Mouse (Mus musculus) limb, embryonic 11.5 days (tissue): ENCODE measurements around the gene Zyg11a. TPM values are rescaled to one million over a fixed set of nuclear protein-coding genes. Genes with fewer than 3 reads are reported as not detected.

Experiments used
- ATAC-seq: fragments of 200-750 bp; cut with Nextera tagmentation; 2 replicates; pipeline ENCODE4 v1.8.0; 2017; ENCODE audit warnings: low read depth; ENCODE audit not compliant: insufficient number of reproducible peaks, low FRiP score, low TSS enrichment
- DNase-seq: peaks from one replicate; pipeline ENCODE4 v3.0.0-alpha.2; 2015; ENCODE audit warnings: low spot score
- H3K27ac ChIP-seq: fragments of 300-500 bp; sonication (generic); replicated peaks from 2 replicates; pipeline ENCODE4 v1.5.1; 2014; ENCODE audit warnings: low read depth, mild to moderate bottlenecking, low read length
- H3K27me3 ChIP-seq: fragments of 300-500 bp; sonication (generic); 2 replicates; pipeline ENCODE4 v1.6.1; 2014; ENCODE audit warnings: mild to moderate bottlenecking, low read length, mixed read lengths; ENCODE audit not compliant: control insufficient read depth, insufficient read depth
- H3K36me3 ChIP-seq: fragments of 300-500 bp; sonication (generic); 2 replicates; pipeline ENCODE4 v1.6.1; 2014; ENCODE audit warnings: mild to moderate bottlenecking, low read length, moderate library complexity, mixed read lengths; ENCODE audit not compliant: control insufficient read depth, insufficient read depth
- H3K4me1 ChIP-seq: fragments of 300-500 bp; sonication (generic); 2 replicates; pipeline ENCODE4 v1.6.1; 2014; ENCODE audit warnings: low read length, mixed read lengths; ENCODE audit not compliant: control insufficient read depth, insufficient read depth
- H3K4me2 ChIP-seq: fragments of 300-500 bp; sonication (generic); 2 replicates; pipeline ENCODE4 v1.6.1; 2014; ENCODE audit warnings: low read depth, mild to moderate bottlenecking, moderate library complexity; ENCODE audit not compliant: severe bottlenecking
- H3K4me3 ChIP-seq: fragments of 300-500 bp; sonication (generic); 2 replicates; pipeline ENCODE4 v1.5.1; 2014; ENCODE audit warnings: low read depth, low read length
- H3K9ac ChIP-seq: fragments of 300-500 bp; sonication (generic); 2 replicates; pipeline ENCODE4 v1.6.1; 2014; ENCODE audit warnings: mild to moderate bottlenecking, low read length
- H3K9me3 ChIP-seq: fragments of 300-500 bp; sonication (generic); 2 replicates; pipeline ENCODE4 v1.6.1; 2016; ENCODE audit warnings: low read length; ENCODE audit not compliant: control insufficient read depth
- WGBS: fragments of 180-500 bp; shearing (Covaris S2); extraction: QIAGEN DNeasy Blood & Tissue Kit; methylation state at CpG from one replicate; pipeline ENCODE4 v1.1.7; 2014; 5-methylcytosine and 5-hydroxymethylcytosine counted together
- polyA plus RNA-seq: library from polyadenylated mRNA; unstranded; fragments of >200 nt; fragmentation: Nextera tagmentation; extraction: Ambion mirVana; gene quantifications from 2 replicates; pipeline ENCODE4 v1.2.1, GENCODE M21; 2014

Gene Zyg11a
- polyA plus RNA-seq, 1 experiment from 2014 or later: 0.08 TPM

DNA sequence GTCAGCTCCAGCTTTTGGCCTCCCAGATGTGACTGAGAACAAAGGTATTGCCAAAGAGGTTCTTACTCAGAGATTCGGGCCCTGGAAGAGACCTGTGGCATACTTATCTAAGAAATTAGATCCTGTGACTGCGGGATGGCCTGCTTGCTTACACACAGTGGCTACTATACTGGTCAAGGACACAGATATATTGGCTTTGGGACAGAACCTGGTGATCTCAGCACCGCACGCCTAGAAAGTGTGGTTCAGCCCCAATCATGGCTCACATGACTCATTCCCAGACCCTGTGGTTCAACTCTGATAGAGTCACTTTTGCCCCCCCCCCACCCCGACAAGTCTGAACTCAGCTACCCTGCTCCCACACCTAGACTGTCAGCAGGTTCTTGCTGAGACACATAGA, 80.9 kb downstream of the Zyg11a start:
- Histone ChIP-seq H3K9ac (no peak overlapping the region), H3K27me3 (no peaks in the 10 kb centered on the region), H3K4me1 (no peaks in the 10 kb centered on the region), H3K36me3 (no peaks in the 10 kb centered on the region), H3K9me3 (no peaks in the 10 kb centered on the region), H3K4me2 (no peak overlapping the region), H3K27ac (no peak overlapping the region), H3K4me3 (no peak overlapping the region)
- 92% methylated on average over 5 of the region's 5 CpGs for WGBS
- DNase-seq (no peak), ATAC-seq (no peak)

Other genes with a start within 250 kb of the Zyg11a start
- not detected in 2 replicates for gene Slc1a7, start 249.7 kb downstream of the Zyg11a start, polyA plus RNA-seq
- 0.35 and 1.0 TPM in 2 replicates for gene Podn, start 121.6 kb downstream of the Zyg11a start, polyA plus RNA-seq
- 147 and 161 TPM in 2 replicates for gene Scp2, start 73.0 kb downstream of the Zyg11a start, polyA plus RNA-seq
- 36.7 and 38.3 TPM in 2 replicates for gene Echdc2, start 52.6 kb downstream of the Zyg11a start, polyA plus RNA-seq
- 14.6 and 15.1 TPM in 2 replicates for gene Zyg11b, start 83.0 kb upstream of the Zyg11a start, polyA plus RNA-seq
- gene Coa7, start 110.1 kb upstream of the Zyg11a start, polyA plus RNA-seq: 56.3 and 60.7 TPM in 2 replicates
- gene Shisal2a, start 165.3 kb upstream of the Zyg11a start, polyA plus RNA-seq: 6.8 and 8.6 TPM in 2 replicates
- gene Gpx7, start 188.9 kb upstream of the Zyg11a start, polyA plus RNA-seq: 51.7 and 53.6 TPM in 2 replicates
- gene Tut4, start 241.4 kb upstream of the Zyg11a start, polyA plus RNA-seq: 124 and 125 TPM in 2 replicates